In the genomic region with DNA sequence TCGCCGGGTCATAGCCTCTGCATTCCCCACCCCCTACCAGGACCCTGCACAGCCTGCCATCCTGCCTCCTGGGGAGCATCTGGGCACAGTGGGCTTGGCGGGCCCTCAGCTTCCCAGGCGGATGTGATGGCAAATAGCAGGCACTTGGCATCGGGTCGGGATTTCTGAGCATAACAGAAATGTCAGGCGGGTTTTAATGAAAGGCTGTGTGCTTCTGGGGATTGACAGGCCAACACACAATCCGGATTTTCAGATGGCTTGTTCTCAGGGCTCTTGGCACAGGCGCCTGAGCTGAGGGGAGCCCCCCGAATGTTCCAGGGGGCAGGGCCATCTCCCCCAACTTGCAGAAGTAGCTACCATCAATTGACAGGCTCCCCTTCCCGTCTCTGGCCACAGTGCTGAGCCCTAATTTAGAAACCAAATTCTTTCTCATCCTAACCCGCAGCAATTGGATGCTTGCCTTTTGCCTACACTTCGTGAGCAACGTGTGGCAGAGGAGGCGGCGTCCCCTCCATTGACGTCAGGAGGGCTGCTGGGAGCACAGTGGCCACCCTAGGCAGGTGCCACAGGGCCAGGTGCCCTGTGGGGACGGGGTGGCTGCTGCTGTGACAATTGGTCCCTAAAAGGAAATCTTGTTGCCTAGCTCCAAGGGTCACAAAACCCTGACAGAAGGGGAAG, we compare ENCODE assay signal across 15 mouse cellular contexts.
A peak's percentile ranks its signal among the peaks of the same experiment; 100 is the strongest.
DNase-seq lines count a peak whose midpoint lies in the region; ATAC-seq and TF ChIP-seq lines count a peak whose summit lies in the region.
"Had no signal": no experiment of that assay in that cellular context is flagged by ENCODE, and none has a peak within 500 bp of the region (broad histone marks: within the 10 kb centered on the region; RNA-seq: fewer than 3 reads in every experiment).

No protein-coding gene starts in this region.

- no peak for TF ChIP-seq CTCF in cerebellum, adult 2 months (IDR thresholded peaks at IDR 0.05; ENCODE audit: borderline replicate concordance, insufficient read depth, low read depth, low read length)

- no peaks in the 10 kb centered on the region for H3K36me3 ChIP-seq in hindbrain, embryonic 16.5 days (ENCODE audit: control insufficient read depth, insufficient read depth, low read length)
- H3K36me3 ChIP-seq in hindbrain, embryonic 13.5 days = no peaks in the 10 kb centered on the region
- H3K36me3 ChIP-seq in midbrain, embryonic 15.5 days (replicated peaks) = no peaks in the 10 kb centered on the region
- no peaks in the 10 kb centered on the region for H3K36me3 ChIP-seq in heart, embryonic 12.5 days
- H3K36me3 ChIP-seq: embryonic facial prominence, embryonic 15.5 days; liver, embryonic 12.5 days had no signal

- ATAC-seq in hindbrain, embryonic 16.5 days = peak; percentile 45; the same call in 1 of the 2 replicates
- ATAC-seq in hindbrain, embryonic 13.5 days (ENCODE audit: low FRiP score) = no peak
- ATAC-seq in midbrain, embryonic 15.5 days (replicated peaks) = 0 out of 2 replicates have a peak, but pooled peaks have one; percentile 25
- no peak for ATAC-seq in heart, embryonic 12.5 days (ENCODE audit: insufficient number of reproducible peaks, low FRiP score)
- ATAC-seq: intestine, embryonic 16.5 days; liver, embryonic 12.5 days; lung, postnatal 0 days had no signal

- no peaks in the 10 kb centered on the region for H3K9me3 ChIP-seq in hindbrain, embryonic 16.5 days (ENCODE audit: control insufficient read depth, low read length)
- no peaks in the 10 kb centered on the region for H3K9me3 ChIP-seq in hindbrain, embryonic 13.5 days
- H3K9me3 ChIP-seq in midbrain, embryonic 15.5 days = no peaks in the 10 kb centered on the region
- 0 out of 2 replicates have a peak, but pooled peaks cover 11% of the 10 kb centered on the region for H3K9me3 ChIP-seq in heart, embryonic 12.5 days (replicated peaks)
- H3K9me3 ChIP-seq: liver, embryonic 12.5 days had no signal

- no peak overlapping the region for H3K4me3 ChIP-seq in cerebellum, adult 2 months (replicated peaks; ENCODE audit: insufficient read depth, low read depth, low read length)
- H3K4me3 ChIP-seq in hindbrain, embryonic 16.5 days (ENCODE audit: low read length) = no peak overlapping the region
- H3K4me3 ChIP-seq in hindbrain, embryonic 13.5 days = no peak overlapping the region
- H3K4me3 ChIP-seq in midbrain, embryonic 15.5 days = no peak overlapping the region
- H3K4me3 ChIP-seq in heart, embryonic 12.5 days = no peak overlapping the region
- H3K4me3 ChIP-seq: embryonic facial prominence, embryonic 15.5 days; heart, adult 2 months; liver, embryonic 12.5 days had no signal

- H3K9ac ChIP-seq in hindbrain, embryonic 16.5 days (ENCODE audit: low read depth, low read length) = no peak overlapping the region
- H3K9ac ChIP-seq in hindbrain, embryonic 13.5 days = no peak overlapping the region
- H3K9ac ChIP-seq in midbrain, embryonic 15.5 days = no peak overlapping the region
- H3K9ac ChIP-seq in heart, embryonic 12.5 days = no peak overlapping the region
- H3K9ac ChIP-seq: embryonic facial prominence, embryonic 15.5 days; liver, embryonic 12.5 days had no signal

- peak; percentile 32 to 47 for DNase-seq in cerebellum, adult 2 months
- no peak for DNase-seq in cerebellum, adult 9-11 months
- DNase-seq in brain, embryonic 18.5 days (ENCODE audit: low read depth, low spot score) = peak; percentile 28
- no peak for DNase-seq in c-Kit-positive CD71-positive TER-119-positive erythroid progenitor cells, embryonic 14.5 days (ENCODE audit: low spot score)
- DNase-seq: heart, postnatal 14 days had no signal

- no peaks in the 10 kb centered on the region for H3K27me3 ChIP-seq in cerebellum, adult 2 months (ENCODE audit: control insufficient read depth, insufficient read depth, low read length)
- no peaks in the 10 kb centered on the region for H3K27me3 ChIP-seq in hindbrain, embryonic 16.5 days (replicated peaks; ENCODE audit: control insufficient read depth, insufficient read depth, low read length)
- H3K27me3 ChIP-seq in hindbrain, embryonic 13.5 days = no peaks in the 10 kb centered on the region
- no peaks in the 10 kb centered on the region for H3K27me3 ChIP-seq in midbrain, embryonic 15.5 days (replicated peaks)
- 0 out of 2 replicates have a peak, but pooled peaks cover 13% of the 10 kb centered on the region for H3K27me3 ChIP-seq in heart, embryonic 12.5 days (replicated peaks)
- H3K27me3 ChIP-seq: embryonic facial prominence, embryonic 15.5 days; liver, embryonic 12.5 days had no signal

- 9% methylated on average over 18 of the region's 18 CpGs for WGBS in cerebellum, adult 2 months
- 56% methylated on average over 18 of the region's 18 CpGs for WGBS in hindbrain, embryonic 16.5 days
- 63% methylated on average over 18 of the region's 18 CpGs for WGBS in hindbrain, embryonic 13.5 days
- WGBS in midbrain, embryonic 15.5 days = 56% methylated on average over 18 of the region's 18 CpGs
- WGBS in heart, embryonic 12.5 days = 62% methylated on average over 18 of the region's 18 CpGs

- H3K4me2 ChIP-seq in hindbrain, embryonic 16.5 days (ENCODE audit: low read length) = no peak overlapping the region
- no peak overlapping the region for H3K4me2 ChIP-seq in hindbrain, embryonic 13.5 days
- H3K4me2 ChIP-seq in midbrain, embryonic 15.5 days = no peak overlapping the region
- H3K4me2 ChIP-seq in heart, embryonic 12.5 days = no peak overlapping the region
- H3K4me2 ChIP-seq: embryonic facial prominence, embryonic 15.5 days; liver, embryonic 12.5 days had no signal

- peaks cover 14% of the 10 kb centered on the region for H3K4me1 ChIP-seq in cerebellum, adult 2 months (ENCODE audit: control insufficient read depth, insufficient read depth, low read length)
- H3K4me1 ChIP-seq in hindbrain, embryonic 16.5 days (ENCODE audit: control insufficient read depth, insufficient read depth, low read depth, low read length) = peaks cover 7% of the 10 kb centered on the region; the same call in 1 of the 2 replicates
- H3K4me1 ChIP-seq in hindbrain, embryonic 13.5 days (replicated peaks) = peaks cover 27% of the 10 kb centered on the region
- peaks cover 3% of the 10 kb centered on the region for H3K4me1 ChIP-seq in midbrain, embryonic 15.5 days
- 0 out of 2 replicates have a peak, but pooled peaks cover under 1% of the 10 kb centered on the region for H3K4me1 ChIP-seq in heart, embryonic 12.5 days (replicated peaks)
- H3K4me1 ChIP-seq: liver, embryonic 12.5 days had no signal

- no peak for TF ChIP-seq POLR2A in cerebellum, adult 2 months (IDR thresholded peaks at IDR 0.05; ENCODE audit: borderline replicate concordance, insufficient read depth, low read length)

- H3K27ac ChIP-seq in cerebellum, adult 2 months (ENCODE audit: insufficient read depth, low read length) = no peak overlapping the region
- no peak overlapping the region for H3K27ac ChIP-seq in hindbrain, embryonic 16.5 days (ENCODE audit: low read depth, low read length)
- H3K27ac ChIP-seq in hindbrain, embryonic 13.5 days = no peak overlapping the region
- H3K27ac ChIP-seq in midbrain, embryonic 15.5 days = no peak overlapping the region
- no peak overlapping the region for H3K27ac ChIP-seq in heart, embryonic 12.5 days (ENCODE audit: poor library complexity, severe bottlenecking)
- H3K27ac ChIP-seq: embryonic facial prominence, embryonic 15.5 days; heart, adult 2 months; liver, embryonic 12.5 days; stomach, postnatal 0 days had no signal

Comparison
In these comparisons a context has a peak if more than half of its experiments do, and no peak if none do; other contexts are left out.
1. DNase-seq: peak in cerebellum, adult 2 months (2 of 2) and brain, embryonic 18.5 days (single experiment); none in cerebellum, adult 9-11 months (single experiment) and c-Kit-positive CD71-positive TER-119-positive erythroid progenitor cells, embryonic 14.5 days (single experiment).
2. ATAC-seq: peak in hindbrain, embryonic 16.5 days (single experiment) and midbrain, embryonic 15.5 days (single experiment); none in hindbrain, embryonic 13.5 days (single experiment) and heart, embryonic 12.5 days (single experiment).